Mouse (Mus musculus): ENCODE measurements around the gene Umad1. TPM values are rescaled to one million over a fixed set of nuclear protein-coding genes. Genes with fewer than 3 reads are reported as not detected.

Gene Umad1
- polyA plus RNA-seq, 1 experiment from 2014 or later = 22.0 TPM

GRCm38 (mm10) chr6:8336487-8337390, 77.7 kb downstream of the Umad1 start:
- no peaks in the 10 kb centered on the region for H3K27me3 ChIP-seq (ENCODE audit: low read depth, poor library complexity, severe bottlenecking)
- H3K4me1 ChIP-seq = no peaks in the 10 kb centered on the region
- WGBS = 83% methylated on average over 9 of the region's 9 CpGs
- H3K4me3 ChIP-seq = no peak overlapping the region
- no peak for DNase-seq (ENCODE audit: low spot score)
- no peak overlapping the region for H3K27ac ChIP-seq (replicated peaks)
- no peaks in the 10 kb centered on the region for H3K36me3 ChIP-seq
- H3K9me3 ChIP-seq (replicated peaks) = 0 out of 2 replicates have a peak, but pooled peaks cover 3% of the 10 kb centered on the region

- Histone ChIP-seq H3K4me3 (no peak overlapping the region), H3K9me3 (replicated peaks) (no peaks in the 10 kb centered on the region), H3K4me1 (no peaks in the 10 kb centered on the region), H3K27me3 (ENCODE audit: low read depth, poor library complexity, severe bottlenecking) (no peaks in the 10 kb centered on the region), H3K27ac (replicated peaks) (no peak overlapping the region), H3K36me3 (no peaks in the 10 kb centered on the region)
- 92% methylated on average over 6 of the region's 6 CpGs for WGBS
- DNase-seq (ENCODE audit: low spot score) = no peak
Measured at GRCm38 (mm10) chr6:8339453-8339852, 80.4 kb downstream of the Umad1 start.

- 85% methylated on average over 4 of the region's 4 CpGs for WGBS
- Histone ChIP-seq H3K4me3 (no peak overlapping the region), H3K36me3 (no peaks in the 10 kb centered on the region), H3K4me1 (no peaks in the 10 kb centered on the region), H3K9me3 (replicated peaks) (no peaks in the 10 kb centered on the region), H3K27ac (replicated peaks) (no peak overlapping the region), H3K27me3 (ENCODE audit: low read depth, poor library complexity, severe bottlenecking) (no peaks in the 10 kb centered on the region)
- no peak for DNase-seq (ENCODE audit: low spot score)
Measured at GRCm38 (mm10) chr6:8343271-8343670, 84.2 kb downstream of the Umad1 start.

- Histone ChIP-seq H3K36me3 (no peaks in the 10 kb centered on the region), H3K4me1 (peaks cover 3% of the 10 kb centered on the region; the same call in 1 of the 2 replicates), H3K27ac (replicated peaks) (no peak overlapping the region), H3K9me3 (replicated peaks) (no peaks in the 10 kb centered on the region), H3K4me3 (no peak overlapping the region), H3K27me3 (ENCODE audit: low read depth, poor library complexity, severe bottlenecking) (no peaks in the 10 kb centered on the region)
- 77% methylated on average over 5 of the region's 5 CpGs for WGBS
- DNase-seq (ENCODE audit: low spot score) = no peak
Measured at GRCm38 (mm10) chr6:8345219-8345856, 86.2 kb downstream of the Umad1 start.

- Histone ChIP-seq H3K9me3 (replicated peaks) (no peaks in the 10 kb centered on the region), H3K36me3 (no peaks in the 10 kb centered on the region), H3K27ac (replicated peaks) (no peak overlapping the region), H3K4me3 (no peak overlapping the region), H3K27me3 (ENCODE audit: low read depth, poor library complexity, severe bottlenecking) (no peaks in the 10 kb centered on the region), H3K4me1 (peaks cover 3% of the 10 kb centered on the region; the same call in 1 of the 2 replicates)
- 96% methylated on average over 2 of the region's 2 CpGs for WGBS
- no peak for DNase-seq (ENCODE audit: low spot score)
Measured at GRCm38 (mm10) chr6:8347154-8347553, 88.1 kb downstream of the Umad1 start.

GRCm38 (mm10) chr6:8348344-8348743, 89.3 kb downstream of the Umad1 start:
- no peak overlapping the region for H3K27ac ChIP-seq (replicated peaks)
- H3K4me1 ChIP-seq = peaks cover 4% of the 10 kb centered on the region
- no peaks in the 10 kb centered on the region for H3K9me3 ChIP-seq (replicated peaks)
- no peak overlapping the region for H3K4me3 ChIP-seq
- H3K36me3 ChIP-seq = no peaks in the 10 kb centered on the region
- no peaks in the 10 kb centered on the region for H3K27me3 ChIP-seq (ENCODE audit: low read depth, poor library complexity, severe bottlenecking)
- WGBS = 87% methylated on average over 1 of the region's 1 CpGs
- no peak for DNase-seq (ENCODE audit: low spot score)

- Histone ChIP-seq H3K27ac (replicated peaks) (no peak overlapping the region), H3K4me3 (no peak overlapping the region), H3K36me3 (no peaks in the 10 kb centered on the region), H3K9me3 (replicated peaks) (no peaks in the 10 kb centered on the region), H3K4me1 (peaks cover 8% of the 10 kb centered on the region), H3K27me3 (ENCODE audit: low read depth, poor library complexity, severe bottlenecking) (no peaks in the 10 kb centered on the region)
- DNase-seq (ENCODE audit: low spot score) = no peak
- 80% methylated on average over 2 of the region's 2 CpGs for WGBS
Measured at GRCm38 (mm10) chr6:8349060-8349670, 90.1 kb downstream of the Umad1 start.

GRCm38 (mm10) chr6:8351507-8351906, 92.4 kb downstream of the Umad1 start:
- Histone ChIP-seq H3K4me3 (no peak overlapping the region), H3K4me1 (peaks cover 8% of the 10 kb centered on the region)
- 95% methylated on average over 2 of the region's 2 CpGs for WGBS

GRCm38 (mm10) chr6:8352533-8353168, 93.6 kb downstream of the Umad1 start:
- H3K4me3 ChIP-seq = no peak overlapping the region
- no peak overlapping the region for H3K27ac ChIP-seq (replicated peaks)
- peaks cover 8% of the 10 kb centered on the region for H3K4me1 ChIP-seq
- H3K9me3 ChIP-seq (replicated peaks) = no peaks in the 10 kb centered on the region
- WGBS = 73% methylated on average over 12 of the region's 12 CpGs
- H3K36me3 ChIP-seq = no peaks in the 10 kb centered on the region
- no peak for DNase-seq (ENCODE audit: low spot score)
- H3K27me3 ChIP-seq (ENCODE audit: low read depth, poor library complexity, severe bottlenecking) = no peaks in the 10 kb centered on the region

More at GRCm38 (mm10) chr6:8351507-8351906, 92.4 kb downstream of the Umad1 start:
- Histone ChIP-seq H3K36me3 (no peaks in the 10 kb centered on the region), H3K27me3 (ENCODE audit: low read depth, poor library complexity, severe bottlenecking) (no peaks in the 10 kb centered on the region), H3K27ac (replicated peaks) (no peak overlapping the region), H3K9me3 (replicated peaks) (no peaks in the 10 kb centered on the region)
- no peak for DNase-seq (ENCODE audit: low spot score)

GRCm38 (mm10) chr6:8353461-8353860, 94.4 kb downstream of the Umad1 start:
- Histone ChIP-seq H3K9me3 (replicated peaks) (no peaks in the 10 kb centered on the region), H3K4me1 (peaks cover 8% of the 10 kb centered on the region), H3K27ac (replicated peaks) (no peak overlapping the region), H3K4me3 (no peak overlapping the region), H3K36me3 (no peaks in the 10 kb centered on the region), H3K27me3 (ENCODE audit: low read depth, poor library complexity, severe bottlenecking) (no peaks in the 10 kb centered on the region)
- WGBS = 88% methylated on average over 4 of the region's 4 CpGs
- DNase-seq (ENCODE audit: low spot score) = no peak

- WGBS = 85% methylated on average over 4 of the region's 4 CpGs
Measured at GRCm38 (mm10) chr6:8354846-8355245, 95.8 kb downstream of the Umad1 start.

GRCm38 (mm10) chr6:8358232-8358631, 99.1 kb downstream of the Umad1 start:
- Histone ChIP-seq H3K4me3 (no peak overlapping the region), H3K27ac (replicated peaks) (no peak overlapping the region), H3K9me3 (replicated peaks) (no peaks in the 10 kb centered on the region), H3K27me3 (ENCODE audit: low read depth, poor library complexity, severe bottlenecking) (no peaks in the 10 kb centered on the region; the same call in 1 of the 2 replicates), H3K4me1 (peaks cover 17% of the 10 kb centered on the region), H3K36me3 (no peaks in the 10 kb centered on the region)
- WGBS = 81% methylated on average over 2 of the region's 2 CpGs
- no peak for DNase-seq (ENCODE audit: low spot score)

More at GRCm38 (mm10) chr6:8354846-8355245, 95.8 kb downstream of the Umad1 start:
- H3K4me1 ChIP-seq = peaks cover 17% of the 10 kb centered on the region
- no peak for DNase-seq (ENCODE audit: low spot score)
- H3K4me3 ChIP-seq = no peak overlapping the region
- no peaks in the 10 kb centered on the region for H3K36me3 ChIP-seq
- H3K27me3 ChIP-seq (ENCODE audit: low read depth, poor library complexity, severe bottlenecking) = no peaks in the 10 kb centered on the region
- H3K27ac ChIP-seq (replicated peaks) = no peak overlapping the region
- H3K9me3 ChIP-seq (replicated peaks) = no peaks in the 10 kb centered on the region
